Mouse (Mus musculus) heart, adult 2 months (tissue): ENCODE measurements around the gene Fam204a.

ENCODE experiments used
- CTCF ChIP-seq: fragments of 200-600 bp; IDR thresholded peaks from 2 replicates; pipeline ENCODE4 v1.8.1; 2022; ENCODE audit warnings: antibody characterized with exemption, mild to moderate bottlenecking, moderate library complexity
- EP300 ChIP-seq: fragments of 200-500 bp; IDR thresholded peaks from 2 replicates; pipeline ENCODE4 v1.6.1; 2011; ENCODE audit warnings: low read depth, low read length, control low read depth; ENCODE audit not compliant: insufficient read depth
- POLR2A ChIP-seq: fragments of 200-500 bp; IDR thresholded peaks from 2 replicates; pipeline ENCODE4 v1.6.1; 2011; ENCODE audit warnings: mild to moderate bottlenecking, low read depth, low read length, control low read depth; ENCODE audit not compliant: insufficient read depth

DNA sequence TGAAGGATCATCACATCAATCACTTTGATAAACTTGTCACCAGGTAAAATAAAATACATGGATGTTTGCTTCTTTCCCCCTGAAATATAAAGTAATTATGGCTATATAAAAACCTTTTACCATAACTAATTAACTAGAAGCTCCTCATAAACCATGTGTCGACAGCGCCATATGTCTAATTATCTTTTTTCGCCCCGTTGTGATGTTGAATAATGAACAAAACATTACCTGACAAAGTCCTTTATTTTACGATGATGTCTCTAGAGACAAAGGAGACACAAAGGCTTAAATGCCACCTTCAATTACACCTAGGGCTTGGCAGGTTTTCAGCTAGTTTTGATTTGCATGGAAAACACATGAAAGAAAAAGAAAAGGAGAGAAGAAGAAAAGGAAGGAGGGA is 34.2 kb upstream of the Fam204a start:
- no peak for TF ChIP-seq CTCF
- TF ChIP-seq EP300 = no peak
- no peak for TF ChIP-seq POLR2A
